Mouse (Mus musculus): ENCODE results near the gene Gm3033. TPM values are rescaled to one million over a fixed set of nuclear protein-coding genes. Genes with fewer than 3 reads are reported as not detected.

Gene Gm3033
- not detected in 2 replicates for polyA plus RNA-seq (2012; rRNA removed; ENCODE audit: low replicate concordance)

GRCm38 (mm10) chr14:3845945-3846344, at the start of gene Gm3033:
TSS of gene Gm3033 (plus strand) at chr14:3846245.

GRCm38 (mm10) chr14:3809774-3810173, 36.3 kb upstream of the Gm3033 start, which contains the start of gene Gm3002:
TSS of gene Gm3002 (plus strand) at chr14:3810074.

DNA sequence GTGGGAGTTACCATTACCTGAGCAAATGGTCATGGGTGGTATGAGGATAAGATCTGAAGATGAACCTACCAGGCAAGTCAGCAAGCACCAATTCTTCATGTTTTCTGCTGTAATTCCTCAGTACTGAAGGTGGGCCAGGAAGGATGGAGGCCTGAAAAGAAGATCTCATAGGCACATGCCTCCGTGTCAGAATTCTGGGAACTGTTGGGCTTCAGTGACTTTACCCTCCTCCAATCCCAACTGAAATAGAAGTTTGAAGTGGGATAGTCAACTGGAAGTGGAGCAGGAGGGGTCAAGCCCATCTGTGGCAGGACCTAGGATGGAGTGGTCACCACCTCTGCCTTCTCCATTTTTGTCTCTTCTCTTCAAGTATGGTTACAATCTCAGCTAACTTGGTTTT, 37.8 kb downstream of the Gm3033 start, which contains the start of gene Gm2916:
Gene Gm2916 (plus strand): TSS at position 301 of the 400 bp plus-strand sequence.

Other genes starting within 250 kb of the Gm3033 start
- not detected in 2 replicates for gene Gm3012, start 211.7 kb upstream of the Gm3033 start, polyA plus RNA-seq (2012; rRNA removed; ENCODE audit: low replicate concordance)
- gene Gm3020, start 194.2 kb upstream of the Gm3033 start, polyA plus RNA-seq (2012; rRNA removed; ENCODE audit: low replicate concordance): 0.08 TPM in 1 of 2 replicates, not detected in the other
- not detected in 2 replicates for gene Gm3043, start 157.5 kb upstream of the Gm3033 start, polyA plus RNA-seq (2012; rRNA removed; ENCODE audit: low replicate concordance)
- 0.55 TPM in 1 of 2 replicates, not detected in the other for gene Gm3002, start 36.2 kb upstream of the Gm3033 start, polyA plus RNA-seq (2012; rRNA removed; ENCODE audit: low replicate concordance)
- not detected in 2 replicates for gene Gm2916, start 37.9 kb downstream of the Gm3033 start, polyA plus RNA-seq (2012; rRNA removed; ENCODE audit: low replicate concordance)
- not detected in 2 replicates for gene Gm3029, start 85.5 kb downstream of the Gm3033 start, polyA plus RNA-seq (2012; rRNA removed; ENCODE audit: low replicate concordance)
- not detected in 2 replicates for gene Gm3095, start 117.3 kb downstream of the Gm3033 start, polyA plus RNA-seq (2012; rRNA removed; ENCODE audit: low replicate concordance)
- gene Gm3099, start 152.1 kb downstream of the Gm3033 start, polyA plus RNA-seq (2012; rRNA removed; ENCODE audit: low replicate concordance): not detected in 2 replicates
- not detected in 2 replicates for gene Gm5796, start 177.7 kb downstream of the Gm3033 start, polyA plus RNA-seq (2012; rRNA removed; ENCODE audit: low replicate concordance)
- gene Gm3115, start 237.9 kb downstream of the Gm3033 start, polyA plus RNA-seq (2012; rRNA removed; ENCODE audit: low replicate concordance): not detected in 2 replicates

All from mammary gland, adult 2 months (tissue).